Mouse (Mus musculus) myocyte (in vitro differentiated cells): ENCODE results near the gene Itih1. TPM values are rescaled to one million over a fixed set of nuclear protein-coding genes. Genes with fewer than 3 reads are reported as not detected.

ENCODE experiments used
- H3K27me3 ChIP-seq: one replicate; pipeline ENCODE4 v1.6.1; 2011; ENCODE audit not compliant: control insufficient read depth, insufficient read depth, insufficient read length
- H3K36me3 ChIP-seq: one replicate; pipeline ENCODE4 v1.6.1; 2011; ENCODE audit not compliant: control insufficient read depth, insufficient read depth
- H3K4me2 ChIP-seq: one replicate; pipeline ENCODE4 v1.6.1; 2011; ENCODE audit warnings: low read depth, control low read depth
- H3K4me3 ChIP-seq: one replicate; pipeline ENCODE4 v1.5.1; 2011; ENCODE audit warnings: mild to moderate bottlenecking, control low read depth, moderate library complexity
- H3K79me2 ChIP-seq: one replicate; pipeline ENCODE4 v1.6.1; 2011; ENCODE audit not compliant: control insufficient read depth, insufficient read depth
- H3ac ChIP-seq: one replicate; pipeline ENCODE4 v1.6.1; 2011; ENCODE audit not compliant: control insufficient read depth, insufficient read length
- CEBPB ChIP-seq: IDR thresholded peaks from 2 replicates; pipeline ENCODE4 v1.6.1; 2011; ENCODE audit warnings: mild to moderate bottlenecking, moderate library complexity; ENCODE audit not compliant: poor library complexity, insufficient read depth, severe bottlenecking
- E2F4 ChIP-seq: IDR thresholded peaks from one replicate; pipeline ENCODE4 v1.6.1; 2011; ENCODE audit warnings: mild to moderate bottlenecking, control low read depth, moderate library complexity; ENCODE audit not compliant: insufficient read depth
- MAX ChIP-seq: IDR thresholded peaks from one replicate; pipeline ENCODE4 v1.6.1; 2011; ENCODE audit warnings: low read depth, mild to moderate bottlenecking, control low read depth
- MYOD1 ChIP-seq, 3 experiments: IDR thresholded peaks; one replicate each; pipeline ENCODE4 v1.6.1; 2011; ENCODE audit warnings: control low read depth in 2 of 3, low read depth in 2 of 3, mild to moderate bottlenecking in 2 of 3, moderate library complexity in 1 of 3; ENCODE audit not compliant: insufficient read length in 2 of 3, control insufficient read depth in 1 of 3
- MYOG ChIP-seq, 3 experiments: IDR thresholded peaks; one replicate each; pipeline ENCODE4 v1.6.1; 2011; ENCODE audit warnings: control low read depth in 2 of 3, low read depth in 2 of 3, mild to moderate bottlenecking in 2 of 3; ENCODE audit not compliant: insufficient read length in 2 of 3, control insufficient read depth in 1 of 3, insufficient read depth in 1 of 3
- POLR2A ChIP-seq: IDR thresholded peaks from one replicate; pipeline ENCODE4 v1.6.1; 2011; ENCODE audit warnings: low read depth, mild to moderate bottlenecking, control low read depth, moderate library complexity; ENCODE audit not compliant: insufficient read length
- POLR2AphosphoS2 ChIP-seq: IDR thresholded peaks from one replicate; pipeline ENCODE4 v1.6.1; 2011; ENCODE audit warnings: low read depth, control low read depth; ENCODE audit not compliant: insufficient read length
- REST ChIP-seq: IDR thresholded peaks from one replicate; pipeline ENCODE4 v1.6.1; 2011; ENCODE audit warnings: mild to moderate bottlenecking, control low read depth, moderate library complexity; ENCODE audit not compliant: insufficient read depth, insufficient read length
- SRF ChIP-seq: IDR thresholded peaks from one replicate; pipeline ENCODE4 v1.6.1; 2011; ENCODE audit warnings: low read depth; ENCODE audit not compliant: control insufficient read depth, insufficient read length
- TCF12 ChIP-seq: IDR thresholded peaks from one replicate; pipeline ENCODE4 v1.6.1; 2011; ENCODE audit warnings: mild to moderate bottlenecking, control low read depth; ENCODE audit not compliant: poor library complexity, insufficient read depth, severe bottlenecking
- TCF3 ChIP-seq: IDR thresholded peaks from one replicate; pipeline ENCODE4 v1.6.1; 2011; ENCODE audit warnings: low read depth, control low read depth; ENCODE audit not compliant: insufficient read length
- USF1 ChIP-seq: IDR thresholded peaks from one replicate; pipeline ENCODE4 v1.6.1; 2011; ENCODE audit warnings: low read depth, mild to moderate bottlenecking, control low read depth, moderate library complexity
- polyA plus RNA-seq: library from polyadenylated mRNA; unstranded; fragments of >200 nt; fragmentation: generic; extraction: Trizol; gene quantifications from one replicate; pipeline ENCODE4 v1.2.1, GENCODE M21; 2012; ENCODE audit warnings: missing spikeins

Gene Itih1
- polyA plus RNA-seq, 1 experiment, result 0.02 TPM

DNA sequence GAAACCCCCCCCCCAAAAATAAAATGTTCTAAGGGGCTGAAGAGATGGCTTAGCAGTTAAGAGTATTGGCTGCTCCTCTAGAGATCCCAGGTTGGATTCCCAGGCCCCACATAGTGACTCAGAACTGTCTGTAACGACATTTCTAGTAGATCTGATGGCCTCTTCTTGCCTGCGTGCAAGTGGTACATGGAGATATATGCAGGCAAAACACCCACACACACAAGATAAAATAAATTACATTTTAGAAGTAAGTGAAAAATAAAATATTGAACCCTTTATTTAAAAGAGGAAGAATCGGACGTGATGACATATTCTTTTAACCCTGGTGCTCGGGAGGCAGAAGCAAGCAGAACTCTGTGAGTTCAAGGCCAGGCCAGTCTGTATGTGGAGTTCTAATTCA, 40.5 kb downstream of the Itih1 start:
- H3K36me3 ChIP-seq, result no peaks in the 10 kb centered on the region
- no peaks in the 10 kb centered on the region for H3K27me3 ChIP-seq
- H3ac ChIP-seq, result no peak overlapping the region
- H3K4me2 ChIP-seq, result no peak overlapping the region
- no peak overlapping the region for H3K4me3 ChIP-seq
- no peak for TF ChIP-seq POLR2A
- no peak for TF ChIP-seq REST
- TF ChIP-seq MYOD1 (IDR thresholded peaks at IDR 0.05; ENCODE audit: control insufficient read depth in 1 of 3, insufficient read length in 2 of 3, low read depth in 2 of 3), result no peak
- TF ChIP-seq MAX, result no peak
- no peak for TF ChIP-seq POLR2AphosphoS2
- TF ChIP-seq TCF3, result no peak
- no peak for TF ChIP-seq E2F4
- TF ChIP-seq USF1, result no peak
- no peak for TF ChIP-seq TCF12
- no peak for TF ChIP-seq MYOG (IDR thresholded peaks at IDR 0.05; ENCODE audit: control insufficient read depth in 1 of 3, insufficient read depth in 1 of 3, insufficient read length in 2 of 3, low read depth in 2 of 3)
- TF ChIP-seq CEBPB, result no peak
- no peak for TF ChIP-seq SRF
- no peaks in the 10 kb centered on the region for H3K79me2 ChIP-seq

DNA sequence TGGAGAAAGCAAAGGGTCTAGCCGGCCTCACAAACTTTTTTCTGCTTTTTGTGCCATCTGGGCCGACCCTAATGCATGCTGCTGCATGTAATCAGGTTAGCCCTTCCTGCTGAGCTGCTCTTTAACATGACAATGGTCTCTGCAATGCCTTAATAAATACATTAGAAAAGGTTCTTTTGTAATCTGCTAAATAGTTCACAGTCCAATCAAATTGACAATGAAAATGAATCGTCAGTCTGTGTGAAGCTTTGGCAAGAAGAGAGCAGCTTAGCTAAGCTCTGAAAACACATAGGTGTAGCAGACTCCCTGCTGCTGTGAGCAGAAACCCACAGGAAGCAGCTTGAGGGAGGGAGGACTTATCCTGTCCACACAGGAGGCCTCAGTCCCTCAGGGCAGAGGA, 43.1 kb downstream of the Itih1 start:
- Histone ChIP-seq H3K79me2 (no peaks in the 10 kb centered on the region), H3K4me3 (no peak overlapping the region), H3K27me3 (no peaks in the 10 kb centered on the region), H3K4me2 (no peak overlapping the region), H3K36me3 (no peaks in the 10 kb centered on the region), H3ac (no peak overlapping the region)
- TF ChIP-seq USF1, result no peak
- no peak for TF ChIP-seq POLR2A
- TF ChIP-seq MAX, result no peak

DNA sequence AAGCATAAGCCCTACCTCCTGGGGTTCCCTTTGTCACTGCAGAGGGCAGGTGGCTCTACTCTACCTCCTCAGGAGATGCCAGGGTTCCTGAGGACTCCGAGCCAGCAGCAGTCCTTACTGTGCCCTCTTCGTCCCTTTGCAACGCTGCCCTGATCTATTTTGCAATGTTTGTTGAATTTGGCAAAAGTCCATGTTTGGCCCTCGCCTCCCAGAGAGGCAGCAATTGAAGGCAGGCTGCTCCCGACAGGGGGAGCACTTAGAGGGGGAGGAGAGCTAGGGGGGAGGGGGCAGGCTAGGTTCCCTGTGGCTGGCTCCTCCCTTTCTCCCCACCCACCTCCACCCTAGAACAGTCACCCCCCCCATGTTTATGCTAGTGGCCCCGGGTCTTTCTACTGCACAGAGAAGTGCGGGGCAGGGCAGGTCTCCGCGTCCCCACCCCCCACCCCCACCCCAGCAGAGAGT, 54.8 kb downstream of the Itih1 start:
- Histone ChIP-seq H3K4me3 (no peak overlapping the region), H3ac (no peak overlapping the region), H3K4me2 (no peak overlapping the region), H3K79me2 (no peaks in the 10 kb centered on the region), H3K36me3 (no peaks in the 10 kb centered on the region), H3K27me3 (no peaks in the 10 kb centered on the region)
- TF ChIP-seq CEBPB (0 out of 2 replicates have a peak, but pooled peaks have one; percentile 57), E2F4 (no peak)

DNA sequence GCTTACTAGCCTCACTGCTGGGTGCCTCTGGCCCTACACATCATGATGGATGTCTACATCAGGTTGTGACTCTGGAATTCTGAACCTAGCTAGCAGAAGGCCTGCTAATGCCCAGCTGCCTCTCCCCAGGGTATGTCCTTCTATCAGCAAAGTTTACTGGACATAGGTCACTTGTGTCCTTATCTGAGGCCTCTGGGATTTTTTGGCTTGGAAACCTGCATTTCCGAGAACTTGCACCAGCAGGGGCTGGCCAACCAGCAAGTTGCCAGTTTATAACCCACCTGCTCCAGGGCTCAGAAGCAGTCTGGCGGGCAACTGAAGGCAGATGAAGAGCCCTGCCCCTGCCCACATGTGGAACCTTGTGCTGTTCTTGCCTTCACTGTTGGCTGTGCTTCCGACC, 56.9 kb downstream of the Itih1 start, which contains the start of gene Itih4:
Itih4 (plus strand) TSS at position 273 of the 400 bp plus-strand sequence.
- Histone ChIP-seq H3K79me2 (no peaks in the 10 kb centered on the region), H3K27me3 (no peaks in the 10 kb centered on the region), H3ac (no peak within 1 kb of the TSS), H3K36me3 (no peaks in the 10 kb centered on the region), H3K4me3 (no peak within 1 kb of the TSS), H3K4me2 (no peak within 1 kb of the TSS)
- no peak for TF ChIP-seq POLR2AphosphoS2
- TF ChIP-seq TCF12, result no peak
- TF ChIP-seq TCF3, result no peak
- no peak for TF ChIP-seq E2F4
- TF ChIP-seq MYOG (IDR thresholded peaks at IDR 0.05; ENCODE audit: control insufficient read depth in 1 of 3, insufficient read depth in 1 of 3, insufficient read length in 2 of 3, low read depth in 2 of 3), result no peak

DNA sequence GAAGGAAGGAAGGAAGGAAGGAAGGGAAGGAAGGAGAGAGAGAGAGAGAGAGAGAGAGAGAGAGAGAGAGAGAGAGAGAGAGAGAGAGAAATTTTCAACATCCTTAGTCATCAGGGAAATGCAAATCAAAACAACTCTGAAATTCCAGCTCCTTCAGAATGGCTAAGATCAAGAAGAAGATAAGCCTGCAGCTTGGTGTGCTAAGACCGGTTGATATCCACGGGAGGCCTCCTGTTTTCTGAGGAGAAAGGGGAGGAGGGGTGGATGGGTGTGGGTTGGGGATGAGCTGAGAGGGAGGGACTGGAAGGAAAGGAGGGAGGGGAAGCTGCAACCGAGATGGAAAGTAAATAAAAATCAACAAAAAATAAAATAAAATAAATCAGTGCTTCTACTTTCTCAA, 57.8 kb downstream of the Itih1 start:
- Histone ChIP-seq H3K27me3 (no peaks in the 10 kb centered on the region), H3ac (no peak overlapping the region), H3K4me3 (no peak overlapping the region), H3K4me2 (no peak overlapping the region), H3K36me3 (no peaks in the 10 kb centered on the region), H3K79me2 (no peaks in the 10 kb centered on the region)
- no peak for TF ChIP-seq MYOD1 (IDR thresholded peaks at IDR 0.05; ENCODE audit: control insufficient read depth in 1 of 3, insufficient read length in 2 of 3, low read depth in 2 of 3)
- TF ChIP-seq POLR2A, result no peak
- no peak for TF ChIP-seq USF1
- no peak for TF ChIP-seq REST
- TF ChIP-seq POLR2AphosphoS2, result no peak
- no peak for TF ChIP-seq MAX
- TF ChIP-seq CEBPB, result no peak
- TF ChIP-seq TCF3, result no peak
- TF ChIP-seq MYOG (IDR thresholded peaks at IDR 0.05; ENCODE audit: control insufficient read depth in 1 of 3, insufficient read depth in 1 of 3, insufficient read length in 2 of 3, low read depth in 2 of 3), result no peak
- no peak for TF ChIP-seq E2F4
- TF ChIP-seq SRF, result no peak
- TF ChIP-seq TCF12, result no peak

DNA sequence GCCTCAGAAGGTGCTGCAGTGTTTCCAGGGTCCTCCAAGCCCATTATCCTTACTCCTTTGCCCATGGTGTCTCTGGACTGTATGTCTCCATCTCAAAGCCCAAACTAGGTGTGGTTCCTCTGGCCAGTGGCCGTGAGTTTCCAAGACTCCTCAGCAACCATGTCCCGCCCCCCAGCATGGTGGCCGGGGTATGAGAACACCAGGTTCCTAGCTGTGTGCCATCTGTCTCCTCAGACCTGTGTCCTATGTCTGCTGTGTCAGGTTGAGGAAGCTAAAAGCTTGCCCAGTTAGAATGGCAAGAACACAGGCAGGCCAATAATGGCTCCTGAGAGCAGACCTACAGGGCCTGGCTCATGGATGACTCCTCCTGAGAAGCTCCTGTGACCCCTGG, 61.4 kb downstream of the Itih1 start:
- H3K4me3 ChIP-seq, result no peak overlapping the region
- H3K4me2 ChIP-seq, result no peak overlapping the region
- H3ac ChIP-seq, result no peak overlapping the region
- no peaks in the 10 kb centered on the region for H3K79me2 ChIP-seq
- H3K27me3 ChIP-seq, result no peaks in the 10 kb centered on the region
- no peaks in the 10 kb centered on the region for H3K36me3 ChIP-seq
- no peak for TF ChIP-seq TCF3
- TF ChIP-seq E2F4, result no peak
- no peak for TF ChIP-seq USF1
- no peak for TF ChIP-seq TCF12
- no peak for TF ChIP-seq MYOG (IDR thresholded peaks at IDR 0.05; ENCODE audit: control insufficient read depth in 1 of 3, insufficient read depth in 1 of 3, insufficient read length in 2 of 3, low read depth in 2 of 3)
- TF ChIP-seq MAX, result no peak
- no peak for TF ChIP-seq POLR2AphosphoS2
- no peak for TF ChIP-seq SRF
- no peak for TF ChIP-seq POLR2A
- no peak for TF ChIP-seq CEBPB
- TF ChIP-seq MYOD1 (IDR thresholded peaks at IDR 0.05; ENCODE audit: control insufficient read depth in 1 of 3, insufficient read length in 2 of 3, low read depth in 2 of 3), result no peak
- no peak for TF ChIP-seq REST
